In genomic region chr11:45884029-45884428, GRCm38 (mm10) we compare ENCODE assay signal across 8 mouse cellular contexts. TPM values are rescaled to one million over a fixed set of nuclear protein-coding genes. Genes with fewer than 3 reads are reported as not detected.
A peak's percentile ranks its signal among the peaks of the same experiment; 100 is the strongest.
DNase-seq lines count a peak whose midpoint lies in the region; ATAC-seq and TF ChIP-seq lines count a peak whose summit lies in the region.
"Had no signal": no experiment of that assay in that cellular context is flagged by ENCODE, and none has a peak within 500 bp of the region (broad histone marks: within the 10 kb centered on the region; RNA-seq: fewer than 3 reads in every experiment).

No protein-coding gene starts in this region.

- peak; percentile 16 to 42 for DNase-seq in layer of hippocampus, adult 2 months (ENCODE audit: low spot score in 2 of 2)
- no peak for DNase-seq in layer of hippocampus, postnatal 25 days (ENCODE audit: extremely low spot score in 1 of 2, low spot score in 1 of 2)
- DNase-seq in ES-E14 (ENCODE audit: low read depth, low spot score), result peak; percentile 43
- DNase-seq in adipocyte (ENCODE audit: low spot score), result peak; percentile 77
- no peak for DNase-seq in layer of hippocampus, postnatal 36 days
- DNase-seq in adrenal gland, postnatal 25 days, result no peak

- peak; percentile 94 for TF ChIP-seq CTCF in layer of hippocampus, adult 2 months (conservative IDR thresholded peaks at IDR 0.05)

- H3K4me1 ChIP-seq in ES-E14 (ENCODE audit: control insufficient read depth in 2 of 2, insufficient read depth in 2 of 2, low read length in 2 of 2, poor library complexity in 1 of 2), result peaks cover 8 to 11% of the 10 kb centered on the region in 2 experiments; a peak in 3 of 4 replicates
- peaks cover 28% of the 10 kb centered on the region for H3K4me1 ChIP-seq in lung, embryonic 16.5 days (replicated peaks; ENCODE audit: control insufficient read depth, insufficient read depth, low read length)

- H3K27me3 ChIP-seq in lung, embryonic 16.5 days (ENCODE audit: control insufficient read depth, insufficient read depth, low read depth, low read length), result no peaks in the 10 kb centered on the region
- H3K27me3 ChIP-seq: hindbrain, embryonic 15.5 days had no signal

- H3K4me2 ChIP-seq in lung, embryonic 16.5 days (ENCODE audit: low read depth, low read length), result peak overlapping the region; percentile 34
- H3K4me2 ChIP-seq: hindbrain, embryonic 15.5 days had no signal

- 27% methylated on average over 4 of the region's 4 CpGs for WGBS in lung, embryonic 16.5 days

- no peak overlapping the region for H3K9ac ChIP-seq in ES-E14 (ENCODE audit: insufficient read depth, low read depth, low read length, poor library complexity, severe bottlenecking)
- no peak overlapping the region for H3K9ac ChIP-seq in lung, embryonic 16.5 days (ENCODE audit: low read length)
- H3K9ac ChIP-seq: hindbrain, embryonic 15.5 days had no signal

- no peak for ATAC-seq in lung, embryonic 16.5 days (ENCODE audit: low read depth)

- in situ Hi-C loops in ES-E14 (cut with MboI; ENCODE audit: low sequenced_read_pairs in 2 of 2, unreplicated experiment in 2 of 2), result no loop called here

- H3K36me3 ChIP-seq in ES-E14 (ENCODE audit: control insufficient read depth, insufficient read depth, low read length, poor library complexity, severe bottlenecking), result peaks cover 3% of the 10 kb centered on the region; the same call in 1 of the 2 replicates
- H3K36me3 ChIP-seq in lung, embryonic 16.5 days (ENCODE audit: control insufficient read depth, insufficient read depth, low read length), result peaks cover 6% of the 10 kb centered on the region; the same call in 1 of the 2 replicates

- H3K4me3 ChIP-seq in layer of hippocampus, adult 2 months, result no peak overlapping the region
- no peak overlapping the region for H3K4me3 ChIP-seq in ES-E14 (ENCODE audit: insufficient read depth in 1 of 2, low read depth in 1 of 2, low read length in 2 of 2, poor library complexity in 1 of 2, severe bottlenecking in 1 of 2)
- no peak overlapping the region for H3K4me3 ChIP-seq in lung, embryonic 16.5 days (ENCODE audit: low read length)
- H3K4me3 ChIP-seq: hindbrain, embryonic 15.5 days had no signal

- no peak overlapping the region for H3K27ac ChIP-seq in layer of hippocampus, adult 2 months
- H3K27ac ChIP-seq in ES-E14 (ENCODE audit: insufficient read depth, low read depth, low read length, poor library complexity, severe bottlenecking), result no peak overlapping the region
- H3K27ac ChIP-seq in lung, embryonic 16.5 days (ENCODE audit: low read length), result no peak overlapping the region
- H3K27ac ChIP-seq: hindbrain, embryonic 15.5 days had no signal

- no peaks in the 10 kb centered on the region for H3K9me3 ChIP-seq in ES-E14 (ENCODE audit: control insufficient read depth, insufficient read depth, low read depth, low read length)
- no peaks in the 10 kb centered on the region for H3K9me3 ChIP-seq in lung, embryonic 16.5 days (ENCODE audit: control insufficient read depth, low read length)
- H3K9me3 ChIP-seq: hindbrain, embryonic 15.5 days had no signal

TF ChIP-seq in ES-E14, 5 proteins besides CTCF, POLR2A, EP300 and RAD21:
- TF ChIP-seq CHD2 (IDR thresholded peaks at IDR 0.05; ENCODE audit: low read depth, low read length), result no peak
- TF ChIP-seq MAFK (IDR thresholded peaks at IDR 0.05; ENCODE audit: insufficient read depth, low read depth, low read length), result no peak
- TF ChIP-seq HCFC1 (IDR thresholded peaks at IDR 0.05; ENCODE audit: borderline replicate concordance, insufficient read depth, low read length), result no peak
- peak; percentile 59; the same call in 1 of the 2 replicates for TF ChIP-seq ZNF384 (IDR thresholded peaks at IDR 0.05; ENCODE audit: low read depth, low read length)
- no peak for TF ChIP-seq ZC3H11A (IDR thresholded peaks at IDR 0.05; ENCODE audit: borderline replicate concordance, low read depth, low read length)
TF ChIP-seq in ES-E14: peak in this region for 1.

RNA-seq across cellular contexts. Expression of gene Clint1, which starts 32.2 kb away (rescaled TPM):
- total RNA-seq in layer of hippocampus, adult 2 months (2021), result 10 to 100 TPM; 53.2 to 55.4 TPM
- 10 to 100 TPM; 51.9 to 56.1 TPM for total RNA-seq in layer of hippocampus, postnatal 25 days (2021)
- total RNA-seq in ES-E14 (2012; rRNA removed), result 31.0 and 40.7 TPM in 2 replicates
- polyA plus RNA-seq in lung, embryonic 16.5 days (2015; fragmentation: Nextera tagmentation; extraction: Ambion mirVana), result 69.3 and 74.1 TPM in 2 replicates
- total RNA-seq in layer of hippocampus, postnatal 36 days (2021), result 10 to 100 TPM; 50.7 to 61.0 TPM
- 77.7 and 83.5 TPM in 2 replicates for total RNA-seq in adrenal gland, postnatal 25 days (2021)

Comparison
In these comparisons a context has a peak if more than half of its experiments do, and no peak if none do; other contexts are left out.
1. DNase-seq: peak in layer of hippocampus, adult 2 months (2 of 2), ES-E14 (single experiment) and adipocyte (single experiment); none in layer of hippocampus, postnatal 25 days (0 of 2), layer of hippocampus, postnatal 36 days (0 of 2) and adrenal gland, postnatal 25 days (single experiment).